Mouse (Mus musculus): Measurements from ENCODE around the gene Abca14.
"Not testable (repeated sequence)": the region's sequence is repeated elsewhere in the genome, so short reads cannot be mapped to it uniquely, and the experiment has no call there.

The Abca14 gene

DNA sequence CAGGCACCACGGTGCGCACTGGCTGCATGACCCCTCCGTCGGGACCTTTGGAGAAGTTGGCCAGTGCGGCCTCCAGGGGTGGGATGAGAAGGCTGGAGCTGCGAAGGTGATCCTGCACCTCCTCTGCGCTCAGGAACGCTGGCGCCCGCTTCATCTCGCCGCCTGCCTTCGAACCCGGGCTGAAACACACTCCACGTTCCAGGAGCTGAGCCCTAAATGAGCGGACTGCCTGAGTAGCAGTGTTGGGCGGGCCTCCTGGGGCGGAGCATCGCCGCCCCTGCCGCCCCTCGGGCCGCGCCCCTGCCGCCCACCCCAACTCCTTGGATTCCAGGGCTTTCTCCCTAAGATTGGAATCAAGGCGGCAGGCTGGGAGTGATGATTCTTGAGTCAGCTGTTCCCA lies 2.0 kb upstream of the Abca14 start, which contains the start of gene Crym:
Gene Crym (minus strand): TSS at position 341 of the 400 bp plus-strand sequence.
- DNase-seq (ENCODE audit: low spot score in 2 of 2): no peak

DNA sequence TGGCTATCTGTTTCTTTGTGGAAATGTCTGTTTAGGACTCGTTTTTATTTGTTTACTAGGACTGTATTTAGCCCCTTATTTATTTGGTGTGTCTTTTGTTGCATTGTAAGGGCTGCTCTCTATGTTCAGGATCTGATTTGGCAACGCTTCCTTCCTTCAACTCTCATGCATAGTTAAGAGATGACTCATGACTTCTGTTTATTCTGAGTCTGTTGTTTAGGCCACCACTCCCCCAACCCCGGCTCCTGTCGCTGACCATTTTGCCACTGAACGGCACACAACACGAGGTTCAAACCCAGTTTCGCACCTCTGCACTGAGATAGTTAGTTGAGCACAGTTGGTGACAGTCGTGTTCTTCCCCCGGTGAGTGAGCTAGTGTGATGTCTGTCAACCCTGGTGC lies 2.2 kb downstream of the Abca14 start:
- DNase-seq (ENCODE audit: low spot score in 2 of 2): no peak

DNA sequence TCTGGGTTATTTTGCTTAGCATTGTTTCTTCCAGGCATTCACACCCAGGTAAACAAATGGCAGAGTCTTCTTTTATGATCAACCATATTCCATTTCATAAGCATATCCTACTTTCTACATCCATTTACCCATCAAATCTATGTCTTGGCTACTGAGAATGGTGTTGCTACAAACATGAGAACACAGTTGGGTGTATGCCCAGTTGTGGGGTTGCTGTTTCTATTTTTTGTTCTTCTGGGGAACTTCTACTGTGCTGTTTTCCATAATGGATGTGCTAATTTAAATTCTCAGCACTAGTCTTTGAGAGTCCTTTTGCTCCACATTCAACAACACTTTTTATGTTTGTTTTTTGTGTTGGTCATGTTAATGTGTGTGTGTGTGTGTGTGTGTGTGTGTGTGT lies 24.8 kb downstream of the Abca14 start:
- no peak for DNase-seq (ENCODE audit: low spot score in 2 of 2)

DNA sequence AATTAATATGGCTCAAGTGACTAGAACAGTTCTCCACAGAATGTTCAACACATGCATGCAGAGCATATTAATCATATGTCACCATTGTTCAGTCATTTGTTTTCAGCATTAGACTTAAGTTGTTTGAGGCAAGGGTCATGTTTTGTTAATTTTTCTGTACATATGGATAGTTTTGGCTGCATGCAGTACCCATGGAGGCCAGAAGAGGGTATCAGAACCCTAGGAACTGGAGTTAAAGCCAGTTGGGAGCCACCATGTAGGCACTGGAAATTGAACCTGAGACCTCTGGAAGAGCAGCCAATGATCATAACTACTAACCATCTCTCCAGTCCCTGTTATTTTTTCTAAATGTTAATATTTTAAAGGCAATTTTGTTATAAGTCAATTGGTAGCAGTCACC lies 37.3 kb downstream of the Abca14 start:
- DNase-seq (ENCODE audit: low spot score in 2 of 2): no peak

DNA sequence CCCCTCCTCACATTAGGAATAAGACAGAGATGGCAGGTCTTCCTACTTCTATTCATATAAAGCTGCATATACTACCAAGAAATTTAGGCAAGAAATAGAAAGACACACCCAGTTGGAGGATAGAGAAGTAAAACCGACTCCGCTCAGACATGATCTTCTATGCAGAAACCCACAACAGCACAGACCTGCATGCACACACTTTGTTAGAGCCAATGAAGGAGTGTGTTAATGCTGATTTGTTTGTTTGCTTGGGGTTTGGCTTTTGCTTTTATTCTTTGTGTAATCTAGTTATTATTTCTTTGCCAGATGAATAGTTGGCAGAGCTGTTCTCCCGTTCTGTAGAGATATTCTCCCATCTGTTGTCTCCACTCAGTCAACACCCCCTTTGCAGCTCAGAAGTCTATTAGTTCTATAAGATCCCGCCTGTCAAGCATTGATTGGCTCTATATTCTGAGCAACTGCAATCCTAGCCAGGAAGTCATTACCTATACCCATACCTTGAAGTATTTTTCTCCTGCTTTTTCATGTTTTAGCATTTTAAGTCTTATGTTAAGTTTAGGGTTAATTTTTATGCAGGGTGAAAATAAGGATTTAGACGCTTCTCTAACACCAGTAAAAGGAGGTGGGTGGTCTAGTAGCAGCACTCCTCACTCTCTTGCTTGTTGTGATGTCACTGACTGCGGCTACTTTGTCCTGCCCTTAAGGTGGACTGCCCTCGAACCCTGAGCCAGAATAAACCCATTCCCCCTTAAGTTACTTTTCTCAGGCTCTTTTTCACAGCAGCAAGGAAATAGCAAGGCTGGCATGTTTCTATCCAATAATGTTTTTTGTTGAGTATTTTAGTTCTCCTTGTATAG lies 67.6 kb downstream of the Abca14 start:
- DNase-seq (ENCODE audit: low spot score in 2 of 2): no peak

DNA sequence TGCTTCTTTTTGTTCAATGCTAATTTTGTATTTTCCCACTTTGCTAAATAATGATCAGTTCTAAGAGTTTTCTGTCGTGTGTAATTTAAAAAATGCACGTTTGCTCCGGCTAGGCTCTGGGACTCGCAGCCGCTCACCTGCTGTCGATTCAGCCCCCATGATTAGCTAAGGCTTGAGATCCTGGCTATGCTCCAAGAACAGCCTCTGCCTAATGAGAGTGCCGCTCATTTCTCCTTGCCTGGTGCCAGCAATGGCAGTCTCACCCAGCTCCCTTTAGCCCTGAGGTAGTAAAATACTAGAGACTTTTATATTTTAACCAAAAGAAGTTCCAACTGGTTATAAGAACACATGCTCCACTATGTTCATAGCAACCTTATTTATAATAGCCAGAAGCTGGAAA lies 68.3 kb downstream of the Abca14 start:
- no peak for DNase-seq (ENCODE audit: low spot score in 2 of 2)

DNA sequence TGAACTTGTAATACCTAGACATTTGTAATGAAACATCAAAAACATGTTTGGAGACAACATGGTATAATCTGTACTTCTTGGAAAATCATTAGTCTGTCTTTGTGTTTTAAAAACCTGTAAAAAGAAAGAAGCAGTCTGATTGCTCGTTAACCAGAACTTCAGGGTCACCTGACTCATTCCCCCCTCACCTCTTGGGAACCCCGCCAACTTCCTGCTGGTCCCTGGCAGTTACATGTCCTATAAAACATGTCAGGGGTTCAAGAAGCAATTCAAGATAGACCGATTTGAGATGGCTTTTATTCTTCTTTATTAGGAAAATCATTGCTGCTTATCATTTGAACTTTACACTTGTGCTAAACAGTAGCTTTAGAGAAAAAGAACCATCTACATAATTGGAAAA lies 81.5 kb downstream of the Abca14 start:
- no peak for DNase-seq (ENCODE audit: low spot score in 2 of 2)

DNA sequence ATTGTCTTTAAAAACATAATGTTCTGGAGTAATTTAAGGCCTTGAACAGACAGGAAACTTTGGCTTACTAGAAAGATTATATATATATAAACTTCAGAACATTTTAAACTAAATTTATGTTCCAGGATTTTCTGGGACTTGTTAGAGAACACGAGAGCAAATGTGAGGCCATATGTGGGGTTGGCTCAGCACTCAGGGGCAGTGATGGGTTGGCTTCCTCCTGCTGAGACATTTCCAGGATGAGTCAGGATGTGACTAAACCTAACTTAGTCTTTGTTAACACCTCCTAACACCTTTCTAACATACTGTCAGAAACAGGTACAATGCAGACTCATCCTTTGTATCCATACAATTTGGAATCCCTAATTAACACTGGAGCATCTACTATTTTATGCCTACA lies 112.3 kb downstream of the Abca14 start:
- DNase-seq (ENCODE audit: low spot score in 2 of 2): no peak

DNA sequence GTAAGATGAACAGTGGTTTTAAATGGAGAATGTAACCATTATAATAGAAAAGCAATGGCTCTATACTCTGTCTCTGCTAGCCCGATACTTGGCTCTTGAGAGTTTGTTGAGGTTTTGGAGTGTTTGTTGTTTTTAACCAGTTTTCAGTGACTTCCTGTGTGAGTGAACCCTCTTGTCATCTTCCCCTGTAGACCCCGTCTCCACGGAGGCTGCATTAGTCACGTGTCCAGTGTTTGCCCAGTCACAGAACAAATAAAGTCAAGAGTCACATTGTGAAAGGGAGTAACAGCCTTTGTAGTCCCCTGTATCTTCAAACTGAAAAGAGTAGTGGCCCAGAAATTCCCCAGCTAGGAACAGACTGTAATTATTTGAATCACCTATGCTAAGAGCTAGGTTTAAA lies 119.2 kb downstream of the Abca14 start:
- DNase-seq (ENCODE audit: low spot score in 2 of 2): no peak

DNA sequence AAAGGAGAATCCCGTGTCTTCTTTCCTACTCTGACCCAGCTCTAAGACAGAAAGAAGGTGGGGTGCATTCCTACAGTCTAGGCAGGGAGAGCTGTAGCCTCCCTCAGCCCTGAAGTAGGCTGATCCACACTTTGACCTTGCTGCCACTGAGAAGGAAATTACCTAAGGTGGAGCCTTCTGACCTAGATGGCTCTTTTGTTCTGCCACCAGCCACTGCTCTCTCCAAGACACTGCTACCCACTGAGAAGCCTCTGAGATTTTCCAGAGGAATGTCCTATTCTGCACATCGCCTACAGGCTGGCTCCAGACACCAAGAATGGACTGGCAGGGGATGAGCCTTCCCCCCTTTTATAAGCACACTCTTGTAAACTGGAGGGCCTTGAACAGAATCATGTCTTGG lies 122.2 kb downstream of the Abca14 start:
- not testable (repeated sequence) for DNase-seq (ENCODE audit: low spot score in 2 of 2)

DNA sequence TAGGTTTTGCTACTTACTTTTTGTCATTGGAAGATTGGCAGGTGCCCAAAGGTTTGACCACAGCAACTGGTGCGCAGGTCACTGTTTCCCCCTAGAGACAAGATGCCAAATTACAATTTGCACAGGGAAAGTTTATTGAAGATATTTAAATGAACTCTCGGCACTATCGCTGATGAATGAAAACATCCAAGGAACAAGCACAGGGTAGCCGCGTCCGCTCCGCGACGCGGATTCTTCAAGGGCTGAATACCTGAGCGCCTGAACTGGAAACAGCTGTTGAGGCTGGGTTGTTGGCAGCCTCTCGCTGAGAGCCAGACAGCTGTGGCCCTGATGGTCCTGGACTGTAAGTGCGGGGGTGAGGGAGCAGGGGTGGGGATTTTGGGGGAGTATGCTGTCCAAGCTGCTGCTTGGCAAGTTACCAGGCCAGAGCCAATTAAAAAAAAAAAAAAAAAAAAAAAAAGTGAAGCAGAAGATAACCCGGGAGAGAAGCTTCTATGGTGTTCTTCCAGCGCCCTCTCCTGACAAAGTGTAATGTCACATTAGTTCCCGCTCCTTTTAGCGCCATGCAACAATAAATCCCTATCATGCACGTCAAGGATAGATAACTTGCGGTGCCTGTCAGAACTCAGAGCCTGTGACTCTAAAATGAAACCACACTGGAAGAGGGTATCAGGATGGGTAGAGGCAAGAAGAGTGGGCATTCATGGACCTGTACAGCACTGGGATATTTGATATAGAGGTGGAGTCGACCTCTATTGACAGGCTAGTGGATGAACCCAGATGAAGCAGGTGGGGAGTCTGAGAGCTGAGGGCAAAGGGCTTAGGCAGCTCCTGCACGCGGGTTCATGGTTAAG lies 123.7 kb downstream of the Abca14 start:
- DNase-seq (ENCODE audit: low spot score in 2 of 2): no peak

DNA sequence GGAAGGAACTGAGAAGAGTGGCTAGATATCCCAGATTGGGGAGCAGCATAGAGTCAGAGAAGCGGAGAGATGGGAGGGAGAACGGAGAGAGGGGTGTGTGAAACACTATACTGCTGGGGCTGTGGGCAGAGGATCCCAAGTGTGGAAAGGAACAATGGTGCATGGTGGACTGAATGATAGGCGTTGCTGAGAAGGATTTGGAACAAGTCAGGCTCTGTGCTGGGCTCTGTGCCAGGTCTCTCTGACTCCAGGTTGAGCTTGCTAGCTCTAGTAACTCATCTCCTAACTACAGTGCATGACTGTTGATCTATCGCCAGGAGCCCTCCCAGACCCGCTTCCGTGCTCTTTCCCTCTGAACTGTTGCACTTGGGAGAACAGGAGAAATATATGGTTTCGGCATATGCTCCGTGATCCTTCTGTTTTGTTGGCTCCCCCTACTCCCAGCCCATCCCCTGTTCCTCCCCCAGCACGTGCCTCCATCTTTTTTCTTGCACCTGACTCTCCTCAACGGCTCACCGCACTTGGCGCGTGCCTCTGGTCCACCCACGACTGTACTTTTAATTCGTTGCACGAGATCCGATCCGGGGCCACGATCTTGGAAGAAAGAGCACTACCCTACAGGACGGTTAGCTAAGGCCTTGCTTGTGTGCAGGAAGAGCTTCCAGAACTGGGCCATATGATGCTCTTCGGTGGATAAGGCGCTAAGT lies 124.5 kb downstream of the Abca14 start, which contains the start of gene Abca15:
Gene Abca15 (plus strand): TSS at position 584 of the 707 bp plus-strand sequence.
- DNase-seq (ENCODE audit: low spot score in 2 of 2): no peak

DNA sequence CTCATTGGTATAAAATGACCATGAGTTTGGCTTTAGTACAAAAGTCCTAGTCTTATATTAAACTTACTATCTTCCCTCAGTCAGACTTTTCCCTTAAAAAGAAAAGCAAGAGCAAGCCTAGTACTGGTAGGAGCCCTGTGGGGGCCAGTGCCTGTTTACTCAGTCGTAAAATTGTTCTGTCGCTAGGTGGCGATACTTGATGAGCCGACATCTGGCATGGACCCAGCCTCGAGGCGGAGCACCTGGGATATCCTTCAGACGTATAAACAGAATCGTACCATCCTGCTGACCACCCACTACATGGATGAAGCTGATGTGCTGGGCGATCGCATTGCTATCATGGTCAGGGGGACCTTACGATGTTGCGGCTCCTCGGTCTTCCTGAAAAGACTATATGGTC lies 157.4 kb downstream of the Abca14 start:
- DNase-seq (ENCODE audit: low spot score in 2 of 2): no peak

Data from natural killer cell, adult 2 months (primary cell).